Mouse (Mus musculus) MEL-GATA-1-ER (cell line): Measurements from ENCODE around the gene Ctsr.
"Not testable (repeated sequence)": the region's sequence is repeated elsewhere in the genome, so short reads cannot be mapped to it uniquely, and the experiment has no call there.

Experiments
- DNase-seq: peaks from one replicate; pipeline ENCODE4 v3.0.0-alpha.2; 2012; ENCODE audit warnings: low read depth; ENCODE audit errors: extremely low read depth

The Ctsr gene

GRCm38 (mm10) chr13:61164156-61164555 lies at the start of gene Ctsr:
Ctsr (minus strand) TSS chr13:61164256.
- DNase-seq = no peak

- no peak for DNase-seq
These were observed 39.3 kb upstream of the Ctsr start, which contains the start of gene Cts6 for GRCm38 (mm10) chr13:61203310-61203709. Cts6 (minus strand) TSS chr13:61203410.

- not testable (repeated sequence) for DNase-seq
These were observed 21.3 kb upstream of the Ctsr start for GRCm38 (mm10) chr13:61185151-61185933.

GRCm38 (mm10) chr13:61164622-61165021 lies 566 bp upstream of the Ctsr start:
- DNase-seq = peak; percentile 4
